Mouse (Mus musculus): ENCODE results near the gene Trip11.

DNA sequence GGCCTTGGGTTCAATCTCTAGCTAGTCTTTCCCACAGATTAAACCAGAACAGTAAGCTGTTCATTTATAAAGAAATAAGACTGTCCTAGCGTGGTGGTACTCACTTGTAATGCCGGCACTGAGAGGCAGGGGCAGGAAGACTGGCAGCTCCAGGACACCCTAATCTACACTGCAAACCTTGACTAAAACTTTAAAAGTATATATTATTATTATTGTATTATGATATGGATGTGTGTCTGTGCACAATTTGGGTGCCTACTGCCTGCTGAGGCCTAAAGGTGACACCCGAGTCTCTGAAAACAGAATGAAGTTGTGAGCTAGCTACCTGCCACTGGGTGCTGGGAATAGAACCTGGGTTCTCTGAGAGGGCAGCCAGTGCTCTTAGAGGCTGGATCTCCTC is 1.7 kb downstream of the Trip11 start:
- TF ChIP-seq ZNF384 (IDR thresholded peaks at IDR 0.05; ENCODE audit: low read depth, low read length) (no peak), ZKSCAN1 (IDR thresholded peaks at IDR 0.05; ENCODE audit: borderline replicate concordance, low read depth, low read length) (no peak), MAX (IDR thresholded peaks at IDR 0.05; ENCODE audit: low read length) (no peak), JUN (IDR thresholded peaks at IDR 0.05; ENCODE audit: insufficient read depth, low read depth, low read length) (no peak)
